In the genomic region with DNA sequence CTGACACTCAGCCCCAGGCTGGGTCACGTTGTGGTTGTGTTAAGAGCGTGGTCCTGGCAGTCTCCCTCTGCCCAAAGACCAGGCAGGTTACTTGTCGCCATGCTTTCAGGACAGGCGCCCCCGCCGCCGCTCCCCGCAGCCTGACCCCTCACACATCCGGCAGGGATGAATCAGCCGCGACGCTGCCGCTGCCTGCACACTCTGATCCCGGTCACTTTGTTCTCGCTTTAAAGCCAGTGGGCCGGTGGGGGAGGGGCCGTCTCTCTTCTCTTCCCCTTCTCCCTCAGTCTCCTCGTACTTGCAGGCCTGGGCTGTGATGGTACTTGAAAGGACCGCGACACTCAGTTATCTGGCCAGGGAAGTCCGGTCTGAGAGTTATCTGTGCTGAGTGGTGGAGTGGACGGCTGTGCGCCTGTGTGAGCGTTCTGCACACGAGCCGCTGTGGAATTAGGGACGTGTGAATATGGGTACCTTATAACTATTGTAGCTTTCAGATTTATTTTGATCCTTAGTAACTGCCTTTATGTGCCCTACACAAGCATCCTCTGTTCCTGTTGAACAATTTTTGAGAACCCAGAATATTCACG, we compare ENCODE assay signal across 8 mouse cellular contexts.
DNase-seq lines count a peak whose midpoint lies in the region; ATAC-seq and TF ChIP-seq lines count a peak whose summit lies in the region.

No protein-coding gene starts in this region.

- no peak for ATAC-seq in limb, embryonic 14.5 days (ENCODE audit: low FRiP score, low read depth)

- H3K4me3 ChIP-seq in forebrain, embryonic 10.5 days = peak overlapping the region; percentile 63
- H3K4me3 ChIP-seq in limb, embryonic 14.5 days (replicated peaks; ENCODE audit: low read length) = peak overlapping the region; percentile 6; the same call in 1 of the 2 replicates
- no peak overlapping the region for H3K4me3 ChIP-seq in layer of hippocampus, adult 2 months

- H3K27me3 ChIP-seq in forebrain, embryonic 10.5 days (ENCODE audit: poor library complexity, severe bottlenecking) = peaks cover 59% of the 10 kb centered on the region
- peaks cover 31% of the 10 kb centered on the region for H3K27me3 ChIP-seq in limb, embryonic 14.5 days (ENCODE audit: control insufficient read depth, insufficient read depth, low read length)

- H3K36me3 ChIP-seq in forebrain, embryonic 10.5 days (replicated peaks) = no peaks in the 10 kb centered on the region
- no peaks in the 10 kb centered on the region for H3K36me3 ChIP-seq in limb, embryonic 14.5 days (ENCODE audit: control insufficient read depth, insufficient read depth, low read length)

- no peak overlapping the region for H3K9ac ChIP-seq in limb, embryonic 14.5 days (ENCODE audit: low read depth, low read length, severe bottlenecking)

- peak overlapping the region; percentile 99 for H3K4me2 ChIP-seq in limb, embryonic 14.5 days (replicated peaks; ENCODE audit: low read depth, low read length, severe bottlenecking)

- peak; percentile 66 for DNase-seq in kidney, postnatal 10 days
- no peak for DNase-seq in kidney, adult 9 months
- peak; percentile 74 for DNase-seq in adrenal gland, postnatal 14 days
- DNase-seq in forebrain, embryonic 10.5 days (ENCODE audit: extremely low spot score, low spot score) = peak; percentile 68
- no peak for DNase-seq in limb, embryonic 14.5 days (ENCODE audit: low spot score)
- peak; percentile 69 for DNase-seq in retina, postnatal 1 day
- no peak for DNase-seq in layer of hippocampus, adult 2 months (ENCODE audit: low spot score in 2 of 2)
- DNase-seq in urinary bladder, postnatal 25 days (ENCODE audit: low spot score) = no peak

- TF ChIP-seq CTCF in layer of hippocampus, adult 2 months (conservative IDR thresholded peaks at IDR 0.05) = no peak

- H3K27ac ChIP-seq in forebrain, embryonic 10.5 days = peak overlapping the region; percentile 92
- H3K27ac ChIP-seq in limb, embryonic 14.5 days (replicated peaks; ENCODE audit: low read depth, low read length) = no peak overlapping the region
- no peak overlapping the region for H3K27ac ChIP-seq in layer of hippocampus, adult 2 months

- peaks cover 55% of the 10 kb centered on the region for H3K4me1 ChIP-seq in forebrain, embryonic 10.5 days
- H3K4me1 ChIP-seq in limb, embryonic 14.5 days (ENCODE audit: control insufficient read depth, insufficient read depth, low read length) = peaks cover 20% of the 10 kb centered on the region

- WGBS in forebrain, embryonic 10.5 days = 10% methylated on average over 28 of the region's 28 CpGs
- 9% methylated on average over 28 of the region's 28 CpGs for WGBS in limb, embryonic 14.5 days

- TF ChIP-seq POLR2A in limb, embryonic 14.5 days (IDR thresholded peaks at IDR 0.05; ENCODE audit: borderline replicate concordance, extremely low read depth, insufficient read depth, insufficient read length) = no peak

- H3K9me3 ChIP-seq in forebrain, embryonic 10.5 days = peaks cover 21% of the 10 kb centered on the region
- H3K9me3 ChIP-seq in limb, embryonic 14.5 days (ENCODE audit: control insufficient read depth, low read length) = peaks cover 9% of the 10 kb centered on the region; the same call in 1 of the 2 replicates

Comparison
In these comparisons a context has a peak if more than half of its experiments do, and no peak if none do; other contexts are left out.
1. DNase-seq: peak in kidney, postnatal 10 days (single experiment), adrenal gland, postnatal 14 days (single experiment), forebrain, embryonic 10.5 days (single experiment) and retina, postnatal 1 day (single experiment); none in kidney, adult 9 months (single experiment), limb, embryonic 14.5 days (single experiment), layer of hippocampus, adult 2 months (0 of 2) and urinary bladder, postnatal 25 days (single experiment).